Mouse (Mus musculus) liver, embryonic 14.5 days (tissue): Measurements from ENCODE around the gene Ccdc42.

Experiments used
- CTCF ChIP-seq: IDR thresholded peaks from 2 replicates; pipeline ENCODE4 v1.5.1; 2016; ENCODE audit warnings: antibody characterized with exemption, low read depth, control low read depth
- EP300 ChIP-seq: IDR thresholded peaks from 2 replicates; pipeline ENCODE4 v1.6.1; 2016; ENCODE audit warnings: antibody characterized with exemption, low read depth

DNA sequence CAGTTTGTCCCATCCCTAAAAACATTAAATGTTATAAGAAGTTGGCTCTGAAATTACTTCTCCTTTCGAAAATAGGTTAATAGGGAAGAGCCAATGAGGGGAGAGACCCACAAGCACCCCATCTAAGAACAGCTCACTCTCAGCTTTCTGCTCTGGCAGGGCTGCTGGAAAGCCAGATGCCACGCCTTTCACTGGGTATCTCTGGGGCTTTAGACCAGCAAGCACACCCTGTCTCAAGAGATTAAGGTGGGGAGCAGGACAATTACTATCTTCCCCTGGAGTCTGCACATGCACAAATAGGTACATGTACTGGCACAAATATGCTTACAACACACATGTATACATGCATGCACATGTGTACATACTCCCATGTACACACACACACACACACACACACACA, 11.1 kb downstream of the Ccdc42 start:
- no peak for TF ChIP-seq CTCF
- no peak for TF ChIP-seq EP300
